ENCODE assay signal across 35 mouse cellular contexts in genomic region chr9:97774991-97775390, GRCm38 (mm10).
"Had no signal": no experiment of that assay in that cellular context is flagged by ENCODE, and none has a peak within 500 bp of the region (broad histone marks: within the 10 kb centered on the region; RNA-seq: fewer than 3 reads in every experiment).

No protein-coding gene starts in this region.

- H3K9me3 ChIP-seq: heart, embryonic 10.5 days; heart, embryonic 12.5 days; heart, embryonic 13.5 days; heart, embryonic 15.5 days; hindbrain, embryonic 10.5 days; hindbrain, embryonic 12.5 days; hindbrain, embryonic 13.5 days; hindbrain, embryonic 15.5 days; intestine, embryonic 15.5 days; kidney, embryonic 15.5 days had no signal

- H3K36me3 ChIP-seq: heart, embryonic 10.5 days; heart, embryonic 12.5 days; heart, embryonic 13.5 days; heart, embryonic 15.5 days; hindbrain, embryonic 10.5 days; hindbrain, embryonic 12.5 days; hindbrain, embryonic 13.5 days; hindbrain, embryonic 15.5 days; intestine, embryonic 15.5 days; kidney, embryonic 15.5 days had no signal

- H3K4me3 ChIP-seq: heart, embryonic 10.5 days; heart, embryonic 12.5 days; heart, embryonic 13.5 days; heart, embryonic 15.5 days; hindbrain, embryonic 10.5 days; hindbrain, embryonic 12.5 days; hindbrain, embryonic 13.5 days; hindbrain, embryonic 15.5 days; intestine, embryonic 15.5 days; kidney, embryonic 15.5 days; layer of hippocampus, adult 2 months had no signal

- H3K4me1 ChIP-seq: heart, embryonic 10.5 days; heart, embryonic 12.5 days; heart, embryonic 13.5 days; heart, embryonic 15.5 days; hindbrain, embryonic 10.5 days; intestine, embryonic 15.5 days; kidney, embryonic 15.5 days had no signal

- DNase-seq: heart, postnatal 10 days; heart, postnatal 14 days; heart, postnatal 36 days; heart, postnatal 4 days; kidney, adult 11 months; kidney, adult 18-20 months; kidney, adult 2 months; kidney, adult 8-10 months; kidney, adult 9 months; kidney, postnatal 10 days; kidney, postnatal 14 days; kidney, postnatal 25 days; kidney, postnatal 36 days; kidney, postnatal 4 days; layer of hippocampus, adult 9-11 months; layer of hippocampus, postnatal 36 days had no signal

- H3K27ac ChIP-seq: heart, embryonic 10.5 days; heart, embryonic 13.5 days; heart, embryonic 15.5 days; hindbrain, embryonic 10.5 days; hindbrain, embryonic 12.5 days; hindbrain, embryonic 13.5 days; hindbrain, embryonic 14.5 days; hindbrain, embryonic 15.5 days; hindbrain, postnatal 0 days; intestine, embryonic 15.5 days; kidney, embryonic 15.5 days; kidney, postnatal 0 days; layer of hippocampus, adult 2 months had no signal

- ATAC-seq: hindbrain, embryonic 16.5 days; hindbrain, postnatal 0 days; inflammation-experienced regulatory T-cells, adult 6 months; intestine, embryonic 15.5 days; intestine, embryonic 16.5 days; intestine, postnatal 0 days had no signal

- H3K9ac ChIP-seq: heart, embryonic 12.5 days; heart, embryonic 13.5 days; heart, embryonic 15.5 days; hindbrain, embryonic 12.5 days; hindbrain, embryonic 13.5 days; hindbrain, embryonic 14.5 days; hindbrain, embryonic 15.5 days; intestine, embryonic 15.5 days; kidney, embryonic 15.5 days had no signal

- H3K4me2 ChIP-seq: heart, embryonic 11.5 days; heart, embryonic 12.5 days; heart, embryonic 13.5 days; heart, embryonic 15.5 days; hindbrain, embryonic 12.5 days; hindbrain, embryonic 13.5 days; hindbrain, embryonic 14.5 days; hindbrain, embryonic 15.5 days; intestine, embryonic 15.5 days; kidney, embryonic 15.5 days had no signal

- H3K27me3 ChIP-seq: heart, embryonic 12.5 days; heart, embryonic 15.5 days; hindbrain, embryonic 12.5 days; hindbrain, embryonic 13.5 days; hindbrain, embryonic 15.5 days; intestine, embryonic 15.5 days; kidney, embryonic 15.5 days had no signal
